Mouse (Mus musculus) stomach, postnatal 0 days (tissue): ENCODE results near the gene N4bp2l2. TPM values are rescaled to one million over a fixed set of nuclear protein-coding genes. Genes with fewer than 3 reads are reported as not detected.
A peak's percentile ranks its signal among the peaks of the same experiment; 100 is the strongest.
"Not testable (repeated sequence)": the region's sequence is repeated elsewhere in the genome, so short reads cannot be mapped to it uniquely, and the experiment has no call there.

Experiments
- ATAC-seq: fragments of 200-750 bp; cut with Nextera tagmentation; 2 replicates; pipeline ENCODE4 v1.8.0; 2017; ENCODE audit not compliant: low FRiP score, low TSS enrichment
- DNase-seq: peaks from one replicate; pipeline ENCODE4 v3.0.0-alpha.2; 2016; ENCODE audit warnings: low spot score
- H3K27ac ChIP-seq: fragments of 300-500 bp; sonication (generic); replicated peaks from 2 replicates; pipeline ENCODE4 v1.5.1; 2014; ENCODE audit warnings: mild to moderate bottlenecking, control low read depth
- H3K27me3 ChIP-seq: fragments of 300-500 bp; sonication (generic); 2 replicates; pipeline ENCODE4 v1.6.1; 2014; ENCODE audit warnings: low read length; ENCODE audit not compliant: control insufficient read depth, insufficient read depth
- H3K36me3 ChIP-seq: fragments of 300-500 bp; sonication (generic); 2 replicates; pipeline ENCODE4 v1.6.1; 2014; ENCODE audit warnings: low read length, mixed read lengths; ENCODE audit not compliant: control insufficient read depth, insufficient read depth
- H3K4me1 ChIP-seq: fragments of 300-500 bp; sonication (generic); replicated peaks from 2 replicates; pipeline ENCODE4 v1.6.1; 2014; ENCODE audit warnings: antibody characterized with exemption; ENCODE audit not compliant: control insufficient read depth, insufficient read depth
- H3K4me2 ChIP-seq: fragments of 300-500 bp; sonication (generic); replicated peaks from 2 replicates; pipeline ENCODE4 v1.6.1; 2014; ENCODE audit warnings: low read depth, mild to moderate bottlenecking, control low read depth, moderate library complexity
- H3K4me3 ChIP-seq: fragments of 300-500 bp; sonication (generic); 2 replicates; pipeline ENCODE4 v1.5.1; 2014; ENCODE audit warnings: low read depth, low read length, control low read depth
- H3K9ac ChIP-seq: fragments of 300-500 bp; sonication (generic); 2 replicates; pipeline ENCODE4 v1.6.1; 2014; ENCODE audit warnings: mild to moderate bottlenecking, low read length, control low read depth, mixed read lengths
- H3K9me3 ChIP-seq: fragments of 300-500 bp; sonication (generic); 2 replicates; pipeline ENCODE4 v1.6.1; 2016; ENCODE audit warnings: low read length; ENCODE audit not compliant: control insufficient read depth
- CTCF ChIP-seq: IDR thresholded peaks from 2 replicates; pipeline ENCODE4 v1.5.1; 2016; ENCODE audit warnings: antibody characterized with exemption, low read depth, mild to moderate bottlenecking, moderate library complexity
- EP300 ChIP-seq: optimal IDR thresholded peaks from 2 replicates; pipeline ENCODE3; 2016; ENCODE audit warnings: antibody characterized with exemption
- WGBS: fragments of 180-500 bp; shearing (Covaris S2); extraction: QIAGEN DNeasy Blood & Tissue Kit; methylation state at CpG from one replicate; pipeline ENCODE4 v1.1.7; 2014; 5-methylcytosine and 5-hydroxymethylcytosine counted together
- polyA plus RNA-seq: library from polyadenylated mRNA; unstranded; fragments of >200 nt; fragmentation: Nextera tagmentation; extraction: Ambion mirVana; gene quantifications from 2 replicates; pipeline ENCODE4 v1.2.1, GENCODE M21; 2015

N4bp2l2 gene
- polyA plus RNA-seq, 1 experiment from 2014 or later = 32.1 TPM

DNA sequence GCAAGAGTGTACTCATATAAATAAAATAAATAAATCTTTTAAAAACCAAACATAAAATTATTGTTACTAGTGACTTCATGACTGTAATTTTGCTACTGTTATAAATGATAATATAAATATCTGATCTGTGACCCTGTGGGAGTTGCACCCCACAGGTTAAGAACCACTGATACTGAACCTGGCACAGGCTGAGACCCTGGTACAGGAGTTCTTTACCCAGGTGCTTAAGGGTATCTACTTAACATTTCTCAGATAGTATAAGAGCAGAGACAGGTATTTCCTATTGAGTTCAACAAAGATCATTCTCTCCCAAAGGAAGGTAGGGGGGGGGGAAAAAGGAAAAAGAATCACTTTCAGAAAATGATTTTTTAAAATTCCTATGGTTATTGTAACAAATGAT is 11.4 kb downstream of the N4bp2l2 start:
- Histone ChIP-seq H3K9ac (no peak overlapping the region), H3K27me3 (no peaks in the 10 kb centered on the region), H3K36me3 (no peaks in the 10 kb centered on the region; the same call in 1 of the 2 replicates), H3K4me1 (no peaks in the 10 kb centered on the region), H3K4me2 (no peak overlapping the region), H3K9me3 (no peaks in the 10 kb centered on the region), H3K4me3 (no peak overlapping the region), H3K27ac (no peak overlapping the region)
- no peak for TF ChIP-seq CTCF
- TF ChIP-seq EP300 = no peak
- no peak for ATAC-seq
- no peak for DNase-seq

DNA sequence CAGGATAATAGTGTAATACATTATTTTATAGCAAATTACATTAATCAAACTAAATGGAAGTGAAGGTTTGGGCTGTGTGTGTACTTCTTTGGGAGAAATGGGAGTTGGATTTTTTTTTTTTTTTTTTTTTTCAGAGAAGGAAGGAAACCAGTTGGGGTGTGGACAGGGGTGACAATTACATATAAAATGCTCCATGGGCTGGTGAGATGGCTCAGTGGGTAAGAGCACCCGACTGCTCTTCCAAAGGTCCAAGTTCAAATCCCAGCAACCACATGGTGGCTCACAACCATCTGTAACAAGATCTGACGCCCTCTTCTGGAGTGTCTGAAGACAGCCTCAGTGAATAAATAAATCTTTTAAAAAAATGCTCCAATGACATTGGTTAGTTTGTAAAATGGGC is 13.4 kb downstream of the N4bp2l2 start:
- Histone ChIP-seq H3K4me1 (no peaks in the 10 kb centered on the region), H3K9me3 (no peaks in the 10 kb centered on the region), H3K4me2 (no peak overlapping the region), H3K9ac (no peak overlapping the region), H3K27me3 (no peaks in the 10 kb centered on the region), H3K27ac (no peak overlapping the region), H3K4me3 (no peak overlapping the region), H3K36me3 (peaks cover 2% of the 10 kb centered on the region; the same call in 1 of the 2 replicates)
- no peak for DNase-seq
- WGBS = 92% methylated on average over 2 of the region's 2 CpGs
- ATAC-seq = no peak
- TF ChIP-seq EP300 (no peak), CTCF (no peak)

DNA sequence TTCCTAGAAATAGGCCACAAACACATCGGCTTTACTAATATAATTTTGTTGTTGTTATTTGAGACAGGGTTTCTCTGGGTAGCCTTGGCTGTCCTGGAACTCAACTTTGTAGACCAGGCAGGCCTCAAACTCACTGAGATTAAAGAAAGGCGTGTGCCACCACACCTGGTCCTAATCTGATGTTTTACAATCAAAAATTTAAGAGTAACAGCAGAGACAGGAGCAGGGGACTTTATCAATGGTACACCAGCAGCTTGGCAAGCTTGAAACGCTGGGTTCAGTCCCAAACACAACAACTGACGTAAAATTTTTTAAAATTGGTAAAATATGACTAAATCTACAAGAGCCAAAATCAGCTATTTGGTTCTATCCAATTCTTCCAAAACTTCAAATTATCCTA is 21.1 kb downstream of the N4bp2l2 start:
- TF ChIP-seq CTCF = no peak
- no peak for TF ChIP-seq EP300
- no peak overlapping the region for H3K4me3 ChIP-seq
- H3K4me2 ChIP-seq = no peak overlapping the region
- H3K4me1 ChIP-seq = no peaks in the 10 kb centered on the region
- H3K27me3 ChIP-seq = no peaks in the 10 kb centered on the region
- H3K27ac ChIP-seq = no peak overlapping the region
- H3K9ac ChIP-seq = no peak overlapping the region
- H3K9me3 ChIP-seq = no peaks in the 10 kb centered on the region
- ATAC-seq (no peak), DNase-seq (no peak)
- WGBS = 86% methylated on average over 4 of the region's 4 CpGs
- peaks cover 2% of the 10 kb centered on the region; the same call in 1 of the 2 replicates for H3K36me3 ChIP-seq

DNA sequence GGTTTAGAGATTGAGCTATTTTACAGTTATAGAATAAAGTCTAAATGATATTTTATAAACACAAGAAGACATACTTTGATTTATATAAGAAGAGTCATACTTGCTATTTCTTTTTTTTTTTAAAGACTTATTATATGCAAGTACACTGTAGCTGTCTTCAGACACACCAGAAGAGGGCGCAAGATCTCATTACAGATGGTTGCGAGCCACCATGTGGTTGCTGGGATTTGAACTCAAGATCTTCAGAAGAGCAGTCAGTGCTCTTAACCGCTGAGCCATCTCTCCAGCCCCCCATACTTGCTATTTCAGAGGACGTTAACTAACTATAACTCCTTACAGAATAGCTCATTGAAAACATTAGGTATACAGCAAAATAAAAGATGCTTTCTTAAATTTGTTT is 22.6 kb downstream of the N4bp2l2 start:
- H3K27ac ChIP-seq, H3K27me3 ChIP-seq, H3K9ac ChIP-seq, H3K4me2 ChIP-seq, H3K4me1 ChIP-seq, ATAC-seq, H3K4me3 ChIP-seq, H3K36me3 ChIP-seq, DNase-seq, H3K9me3 ChIP-seq: not testable (repeated sequence)
- 96% methylated on average over 4 of the region's 4 CpGs for WGBS
- peak; percentile 20; the same call in 1 of the 2 replicates for TF ChIP-seq CTCF

DNA sequence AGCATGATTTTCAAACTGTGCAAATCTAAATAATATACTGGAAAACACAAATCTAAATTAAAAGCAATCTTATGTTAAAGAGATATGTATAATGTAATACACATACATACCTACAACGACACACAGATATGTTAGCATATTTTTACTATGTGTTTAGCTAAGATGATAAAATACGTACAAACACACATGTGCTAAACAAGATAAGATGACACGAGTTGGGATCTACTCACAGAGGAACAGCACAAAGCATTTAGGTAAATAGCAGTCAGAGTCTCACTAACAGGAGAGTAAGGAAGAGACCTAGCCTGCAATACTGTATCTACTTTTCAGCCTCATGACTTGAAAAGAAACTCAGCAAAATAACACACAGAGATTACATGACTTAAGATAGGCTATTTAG is 24.5 kb downstream of the N4bp2l2 start:
- H3K4me2 ChIP-seq = no peak overlapping the region
- DNase-seq (no peak), ATAC-seq (no peak)
- 77% methylated on average over 3 of the region's 3 CpGs for WGBS
- no peaks in the 10 kb centered on the region; the same call in 1 of the 2 replicates for H3K36me3 ChIP-seq
- no peak overlapping the region for H3K27ac ChIP-seq
- no peaks in the 10 kb centered on the region for H3K9me3 ChIP-seq
- no peaks in the 10 kb centered on the region for H3K27me3 ChIP-seq
- TF ChIP-seq CTCF = no peak
- TF ChIP-seq EP300 = no peak
- no peak overlapping the region for H3K4me3 ChIP-seq
- H3K4me1 ChIP-seq = no peaks in the 10 kb centered on the region
- H3K9ac ChIP-seq = no peak overlapping the region

DNA sequence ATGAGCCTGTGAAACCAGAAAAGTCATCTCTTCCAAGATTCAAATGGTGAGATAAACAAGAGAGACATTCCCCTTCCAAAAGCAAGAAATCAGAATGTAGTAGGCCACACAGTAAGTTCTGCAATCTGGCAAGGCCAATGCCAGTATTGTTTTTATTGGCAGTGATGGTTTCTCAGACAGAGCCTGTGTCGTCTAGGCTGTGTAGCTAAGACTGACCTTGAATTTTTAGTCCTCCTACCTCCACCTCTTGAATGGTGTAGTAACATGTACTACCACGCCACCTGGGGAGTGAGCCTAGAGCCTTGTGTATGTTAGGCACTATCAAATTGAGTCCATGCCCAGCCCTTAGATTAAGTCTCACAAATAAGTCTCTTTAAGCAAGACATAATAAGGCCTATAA is 36.3 kb downstream of the N4bp2l2 start:
- Histone ChIP-seq H3K27ac (no peak overlapping the region), H3K9ac (no peak overlapping the region), H3K9me3 (no peaks in the 10 kb centered on the region), H3K27me3 (no peaks in the 10 kb centered on the region), H3K4me3 (no peak overlapping the region), H3K36me3 (no peaks in the 10 kb centered on the region), H3K4me2 (no peak overlapping the region), H3K4me1 (no peaks in the 10 kb centered on the region)
- no peak for TF ChIP-seq CTCF
- TF ChIP-seq EP300 = no peak
- DNase-seq = no peak
- 0 out of 2 replicates have a peak, but pooled peaks have one; percentile 53 for ATAC-seq
- WGBS = 70% methylated on average over 2 of the region's 2 CpGs
